In the genomic region with DNA sequence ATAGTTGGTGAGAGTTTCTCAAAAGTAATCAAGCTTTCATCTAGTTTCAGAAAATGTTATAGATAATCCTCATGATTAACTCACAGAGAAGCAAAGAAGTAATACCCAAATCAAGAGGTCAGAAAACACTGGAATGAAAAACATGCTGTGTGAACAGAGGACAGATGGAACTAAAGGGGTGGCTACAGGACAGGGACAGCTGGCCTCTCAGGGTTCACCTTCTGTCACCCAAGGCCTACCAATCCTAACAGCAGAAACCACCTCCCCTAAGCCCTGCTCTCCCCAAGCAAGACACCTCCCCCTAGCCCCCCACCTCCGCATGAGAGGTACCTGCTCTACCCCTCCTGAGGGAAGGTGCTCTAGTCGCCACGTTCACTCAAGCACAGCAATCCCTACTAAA, we compare ENCODE assay signal across 24 mouse cellular contexts.
DNase-seq lines count a peak whose midpoint lies in the region; ATAC-seq lines count a peak whose summit lies in the region.
"Had no signal": no experiment of that assay in that cellular context is flagged by ENCODE, and none has a peak within 500 bp of the region (broad histone marks: within the 10 kb centered on the region; RNA-seq: fewer than 3 reads in every experiment).

No protein-coding gene starts in this region.

- no peaks in the 10 kb centered on the region for H3K9me3 ChIP-seq in kidney, embryonic 16.5 days (ENCODE audit: low read length)
- H3K9me3 ChIP-seq: embryonic facial prominence, embryonic 10.5 days; embryonic facial prominence, embryonic 13.5 days; forebrain, embryonic 12.5 days; forebrain, embryonic 15.5 days; heart, embryonic 10.5 days; heart, embryonic 13.5 days; hindbrain, embryonic 12.5 days; hindbrain, embryonic 15.5 days; intestine, embryonic 15.5 days had no signal

- H3K27ac ChIP-seq in kidney, embryonic 16.5 days (ENCODE audit: low read length) = no peak overlapping the region
- H3K27ac ChIP-seq: embryonic facial prominence, embryonic 10.5 days; embryonic facial prominence, embryonic 13.5 days; forebrain, embryonic 12.5 days; forebrain, embryonic 15.5 days; heart, adult 2 months; heart, embryonic 10.5 days; heart, embryonic 13.5 days; hindbrain, embryonic 12.5 days; hindbrain, embryonic 15.5 days; intestine, embryonic 15.5 days had no signal

- no peak overlapping the region for H3K9ac ChIP-seq in kidney, embryonic 16.5 days (replicated peaks; ENCODE audit: low read length)
- H3K9ac ChIP-seq: embryonic facial prominence, embryonic 13.5 days; forebrain, embryonic 12.5 days; forebrain, embryonic 15.5 days; heart, embryonic 13.5 days; hindbrain, embryonic 12.5 days; hindbrain, embryonic 15.5 days; intestine, embryonic 15.5 days had no signal

- WGBS in kidney, embryonic 16.5 days = 72% methylated on average over 3 of the region's 3 CpGs

- peak; percentile 25 for DNase-seq in cerebellum, adult 9-11 months
- no peak for DNase-seq in cerebellum, postnatal 36 days
- no peak for DNase-seq in kidney, adult 9 months
- peak; percentile 66 for DNase-seq in brain, adult 2 months (ENCODE audit: low read depth, low spot score)
- no peak for DNase-seq in urinary bladder, adult 18-20 months (ENCODE audit: low spot score in 2 of 2)
- DNase-seq: adrenal gland, adult 2 months; adrenal gland, postnatal 14 days; cerebellum, adult 2 months; cerebellum, postnatal 14 days; embryo, embryonic 11 days; gastrocnemius, postnatal 25 days; heart, adult 2 months had no signal

- 0 out of 2 replicates have a peak, but pooled peaks cover 7% of the 10 kb centered on the region for H3K36me3 ChIP-seq in kidney, embryonic 16.5 days (ENCODE audit: insufficient read depth, low read length)
- H3K36me3 ChIP-seq: embryonic facial prominence, embryonic 10.5 days; forebrain, embryonic 12.5 days; forebrain, embryonic 15.5 days; heart, embryonic 10.5 days; hindbrain, embryonic 12.5 days; hindbrain, embryonic 15.5 days; intestine, embryonic 15.5 days had no signal

- no peak overlapping the region for H3K4me2 ChIP-seq in kidney, embryonic 16.5 days (replicated peaks; ENCODE audit: low read depth, low read length)
- H3K4me2 ChIP-seq: embryonic facial prominence, embryonic 13.5 days; forebrain, embryonic 12.5 days; forebrain, embryonic 15.5 days; heart, embryonic 13.5 days; hindbrain, embryonic 12.5 days; hindbrain, embryonic 15.5 days; intestine, embryonic 15.5 days had no signal

- H3K4me1 ChIP-seq in kidney, embryonic 16.5 days (ENCODE audit: insufficient read depth, low read length) = no peaks in the 10 kb centered on the region
- H3K4me1 ChIP-seq: embryonic facial prominence, embryonic 13.5 days; heart, embryonic 10.5 days; hindbrain, embryonic 15.5 days had no signal

- ATAC-seq in kidney, embryonic 16.5 days (ENCODE audit: low FRiP score, low TSS enrichment) = peak; percentile 39; the same call in 1 of the 2 replicates
- ATAC-seq: CD4-positive, CD25-positive, alpha-beta regulatory T cell, adult 4 months; forebrain, embryonic 15.5 days; intestine, embryonic 15.5 days had no signal

- H3K27me3 ChIP-seq in kidney, embryonic 16.5 days (ENCODE audit: insufficient read depth, low read length) = no peaks in the 10 kb centered on the region
- H3K27me3 ChIP-seq: embryonic facial prominence, embryonic 13.5 days; forebrain, embryonic 12.5 days; forebrain, embryonic 15.5 days; heart, embryonic 13.5 days; hindbrain, embryonic 12.5 days; hindbrain, embryonic 15.5 days; intestine, embryonic 15.5 days had no signal

- no peak overlapping the region for H3K4me3 ChIP-seq in kidney, embryonic 16.5 days (ENCODE audit: low read length)
- H3K4me3 ChIP-seq: embryonic facial prominence, embryonic 10.5 days; embryonic facial prominence, embryonic 13.5 days; erythroblast, embryonic 14.5 days; forebrain, embryonic 12.5 days; forebrain, embryonic 15.5 days; heart, adult 2 months; heart, embryonic 10.5 days; heart, embryonic 13.5 days; hindbrain, embryonic 12.5 days; hindbrain, embryonic 15.5 days; intestine, embryonic 15.5 days had no signal

Comparison
In these comparisons a context has a peak if more than half of its experiments do, and no peak if none do; other contexts are left out.
1. DNase-seq: peak in cerebellum, adult 9-11 months (single experiment) and brain, adult 2 months (single experiment); none in cerebellum, postnatal 36 days (0 of 2), kidney, adult 9 months (single experiment) and urinary bladder, adult 18-20 months (0 of 2).